Mouse (Mus musculus) midbrain, postnatal 0 days (tissue): ENCODE measurements at regions not wholly inside any gene's neighbourhood (a gene's known extent, or its start where the extent isn't known, plus 50 kb on each side); places are given as distances from the start of the nearest gene placed in this dataset.
A peak's percentile ranks its signal among the peaks of the same experiment; 100 is the strongest.

Experiments
- ATAC-seq: fragments of 200-750 bp; cut with Nextera tagmentation; 2 replicates; pipeline ENCODE4 v1.8.0; 2017; ENCODE audit warnings: moderate number of reproducible peaks, mild to moderate bottlenecking, moderate TSS enrichment, moderate library complexity; ENCODE audit not compliant: low FRiP score
- DNase-seq: peaks from one replicate; pipeline ENCODE4 v3.0.0-alpha.2; 2015; ENCODE audit warnings: low spot score
- H3K27ac ChIP-seq: fragments of 300-500 bp; sonication (generic); 2 replicates; pipeline ENCODE4 v1.5.1; 2014; ENCODE audit warnings: low read depth, mild to moderate bottlenecking, low read length, mixed read lengths
- H3K27me3 ChIP-seq: fragments of 300-500 bp; sonication (generic); 2 replicates; pipeline ENCODE4 v1.6.1; 2014; ENCODE audit warnings: low read length, control low read depth, mixed read lengths; ENCODE audit not compliant: insufficient read depth
- H3K36me3 ChIP-seq: fragments of 300-500 bp; sonication (generic); 2 replicates; pipeline ENCODE4 v1.6.1; 2014; ENCODE audit warnings: low read length, control low read depth, mixed read lengths; ENCODE audit not compliant: insufficient read depth
- H3K4me1 ChIP-seq: fragments of 300-500 bp; sonication (generic); 2 replicates; pipeline ENCODE4 v1.6.1; 2014; ENCODE audit warnings: mild to moderate bottlenecking, control low read depth, antibody characterized with exemption, low read length, mixed read lengths; ENCODE audit not compliant: insufficient read depth
- H3K4me2 ChIP-seq: fragments of 300-500 bp; sonication (generic); 2 replicates; pipeline ENCODE4 v1.6.1; 2014; ENCODE audit warnings: low read depth, mild to moderate bottlenecking, low read length, mixed read lengths; ENCODE audit not compliant: poor library complexity, severe bottlenecking
- H3K4me3 ChIP-seq: fragments of 300-500 bp; sonication (generic); 2 replicates; pipeline ENCODE4 v1.5.1; 2014; ENCODE audit warnings: low read depth, mild to moderate bottlenecking, low read length, moderate library complexity
- H3K9ac ChIP-seq: fragments of 300-500 bp; sonication (generic); replicated peaks from 2 replicates; pipeline ENCODE4 v1.6.1; 2014; ENCODE audit warnings: mild to moderate bottlenecking, low read length, moderate library complexity, mixed read lengths; ENCODE audit not compliant: poor library complexity, severe bottlenecking
- H3K9me3 ChIP-seq: fragments of 300-500 bp; sonication (generic); 2 replicates; pipeline ENCODE4 v1.6.1; 2016; ENCODE audit warnings: low read length, control low read depth
- CTCF ChIP-seq: IDR thresholded peaks from 2 replicates; pipeline ENCODE4 v1.5.1; 2016; ENCODE audit warnings: antibody characterized with exemption, mild to moderate bottlenecking
- WGBS: fragments of 180-500 bp; shearing (Covaris S2); extraction: QIAGEN DNeasy Blood & Tissue Kit; methylation state at CpG from one replicate; pipeline ENCODE4 v1.1.7; 2014; 5-methylcytosine and 5-hydroxymethylcytosine counted together

GRCm38 (mm10) chr15:85657441-85657989 is 75.2 kb upstream of the Wnt7b start:
- H3K9me3 ChIP-seq: no peaks in the 10 kb centered on the region
- H3K27me3 ChIP-seq: peaks cover 22% of the 10 kb centered on the region; the same call in 1 of the 2 replicates
- no peaks in the 10 kb centered on the region for H3K36me3 ChIP-seq
- H3K4me3 ChIP-seq: no peak overlapping the region
- H3K27ac ChIP-seq: peak overlapping the region; percentile 58
- ATAC-seq (no peak), DNase-seq (no peak)
- H3K4me1 ChIP-seq: peaks cover 12% of the 10 kb centered on the region
- no peak overlapping the region for H3K9ac ChIP-seq
- whole genome bisulfite sequencing: 60% methylated on average over 8 of the region's 8 CpGs
- no peak for TF ChIP-seq CTCF
- H3K4me2 ChIP-seq: no peak overlapping the region

- no peak for TF ChIP-seq CTCF
- ATAC-seq: no peak
- Histone ChIP-seq H3K27me3 (peaks cover 25% of the 10 kb centered on the region; the same call in 1 of the 2 replicates), H3K9ac (no peak overlapping the region), H3K4me3 (no peak overlapping the region), H3K27ac (no peak overlapping the region), H3K36me3 (no peaks in the 10 kb centered on the region), H3K4me1 (peaks cover 7% of the 10 kb centered on the region), H3K4me2 (no peak overlapping the region), H3K9me3 (no peaks in the 10 kb centered on the region)
- 80% methylated on average over 14 of the region's 14 CpGs for WGBS
- DNase-seq: no peak
These were observed 76.0 kb upstream of the Wnt7b start for GRCm38 (mm10) chr15:85658101-85658885.

- peak overlapping the region; percentile 2 for H3K4me2 ChIP-seq
- WGBS: 17% methylated on average over 45 of the region's 45 CpGs
- H3K4me1 ChIP-seq: peaks cover 3% of the 10 kb centered on the region; the same call in 1 of the 2 replicates
- no peak overlapping the region for H3K27ac ChIP-seq
- ATAC-seq (no peak), DNase-seq (no peak)
- TF ChIP-seq CTCF: no peak
- no peak overlapping the region for H3K4me3 ChIP-seq
- H3K36me3 ChIP-seq: no peaks in the 10 kb centered on the region
- H3K9ac ChIP-seq: no peak overlapping the region
- H3K9me3 ChIP-seq: no peaks in the 10 kb centered on the region
- peaks cover 30% of the 10 kb centered on the region; the same call in 1 of the 2 replicates for H3K27me3 ChIP-seq
These were observed 74.0 kb upstream of the Ppara start for GRCm38 (mm10) chr15:85660528-85661392.

GRCm38 (mm10) chr15:85661393-85661690 is 73.4 kb upstream of the Ppara start:
- H3K4me1 ChIP-seq: 0 out of 2 replicates have a peak, but pooled peaks cover 3% of the 10 kb centered on the region
- no peak overlapping the region for H3K4me3 ChIP-seq
- H3K9me3 ChIP-seq: no peaks in the 10 kb centered on the region
- no peak overlapping the region for H3K4me2 ChIP-seq
- 84% methylated on average over 2 of the region's 2 CpGs for WGBS
- no peak for DNase-seq
- TF ChIP-seq CTCF: no peak
- peaks cover 30% of the 10 kb centered on the region; the same call in 1 of the 2 replicates for H3K27me3 ChIP-seq
- no peak overlapping the region for H3K27ac ChIP-seq
- H3K36me3 ChIP-seq: no peaks in the 10 kb centered on the region
- no peak overlapping the region for H3K9ac ChIP-seq
- no peak for ATAC-seq

DNA sequence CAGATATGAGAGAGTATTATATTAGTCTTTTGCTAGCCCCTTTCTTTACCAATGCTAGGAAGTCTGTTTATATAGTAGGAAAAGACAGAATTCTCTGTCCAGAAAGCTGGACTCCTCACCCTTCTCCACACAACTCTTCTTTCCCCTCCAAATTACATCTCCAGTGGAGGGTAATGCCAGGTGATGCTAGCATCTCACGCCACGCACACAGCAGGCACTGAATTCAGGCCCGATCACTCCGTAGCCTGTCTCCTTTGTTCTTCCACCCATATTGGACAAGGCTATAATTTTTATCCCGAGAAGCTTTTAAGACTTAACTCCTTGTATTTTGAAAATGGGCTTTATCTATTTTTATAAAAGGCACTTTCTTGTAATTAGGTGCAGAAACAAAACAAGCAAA is 73.0 kb upstream of the Ppara start:
- Histone ChIP-seq H3K9ac (no peak overlapping the region), H3K4me1 (0 out of 2 replicates have a peak, but pooled peaks cover 3% of the 10 kb centered on the region), H3K4me3 (no peak overlapping the region), H3K9me3 (no peaks in the 10 kb centered on the region), H3K4me2 (no peak overlapping the region), H3K27me3 (peaks cover 30% of the 10 kb centered on the region; the same call in 1 of the 2 replicates), H3K36me3 (no peaks in the 10 kb centered on the region), H3K27ac (no peak overlapping the region)
- no peak for TF ChIP-seq CTCF
- DNase-seq (no peak), ATAC-seq (no peak)
- 80% methylated on average over 5 of the region's 5 CpGs for WGBS
